Mouse (Mus musculus): ENCODE measurements around the gene Hist2h2bb. TPM values are rescaled to one million over a fixed set of nuclear protein-coding genes. Genes with fewer than 3 reads are reported as not detected.

Gene Hist2h2bb
- polyA plus RNA-seq (2014; fragmentation: Illumina TruSeq; extraction: RNeasy Lipid Tissue Mini Kit (QIAGEN cat#74804); ENCODE audit: low read depth, low replicate concordance), result not detected

GRCm38 (mm10) chr3:96269511-96270474 lies at the start of gene Hist2h2bb:
Hist2h2bb (plus strand) TSS chr3:96269752.

DNA sequence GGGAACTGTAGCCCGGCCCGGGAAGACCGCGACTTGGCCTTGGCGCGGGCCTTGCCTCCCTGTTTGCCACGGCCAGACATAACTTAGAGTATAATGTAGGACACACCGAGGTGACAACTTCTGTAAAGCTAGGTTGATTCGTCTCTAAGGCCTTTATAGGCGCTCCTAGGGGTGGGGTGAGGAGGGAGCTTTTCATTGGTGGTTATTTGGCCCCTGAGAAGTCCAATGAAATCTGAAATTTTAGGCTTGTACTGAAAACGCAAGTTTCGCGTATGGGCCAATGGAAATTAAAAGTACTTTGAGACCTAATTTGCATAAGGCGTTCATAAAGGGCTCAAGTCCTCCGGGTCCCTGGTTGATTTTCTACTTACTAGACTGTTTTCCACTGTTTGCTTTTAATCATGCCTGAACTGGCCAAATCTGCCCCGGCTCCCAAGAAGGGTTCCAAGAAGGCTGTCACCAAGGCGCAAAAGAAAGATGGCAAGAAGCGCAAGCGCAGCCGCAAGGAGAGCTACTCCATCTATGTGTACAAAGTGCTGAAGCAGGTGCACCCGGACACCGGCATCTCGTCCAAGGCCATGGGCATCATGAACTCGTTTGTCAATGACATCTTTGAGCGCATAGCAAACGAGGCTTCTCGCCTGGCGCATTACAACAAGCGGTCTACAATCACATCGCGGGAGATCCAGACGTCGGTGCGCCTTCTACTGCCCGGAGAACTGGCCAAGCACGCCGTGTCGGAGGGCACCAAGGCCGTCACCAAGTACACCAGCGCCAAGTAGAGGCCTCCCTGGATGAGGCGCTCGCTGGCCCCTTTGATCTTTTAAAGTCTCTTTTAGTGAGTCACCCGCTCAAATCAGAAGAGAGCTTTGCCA lies 48.5 kb upstream of the Hist2h2bb start, which contains the start of the genes Hist2h2ac and Hist2h2be:
TSS of gene Hist2h2ac (minus strand) at position 116 of the 875 bp plus-strand sequence.
TSS of gene Hist2h2be (plus strand) at position 355 of the 875 bp plus-strand sequence.

GRCm38 (mm10) chr3:96238954-96239793 lies 30.4 kb upstream of the Hist2h2bb start, which contains the start of gene Hist2h3c2:
Hist2h3c2 (minus strand) TSS chr3:96239127.

GRCm38 (mm10) chr3:96239949-96240798 lies 29.4 kb upstream of the Hist2h2bb start, which contains the start of gene Hist2h2aa2:
Hist2h2aa2 (minus strand) TSS chr3:96240276.

GRCm38 (mm10) chr3:96245003-96245886 lies 24.3 kb upstream of the Hist2h2bb start, which contains the start of gene Hist2h2aa1:
Hist2h2aa1 (plus strand) TSS chr3:96245497.

GRCm38 (mm10) chr3:96246427-96246856 lies 23.1 kb upstream of the Hist2h2bb start, which contains the start of gene Hist2h3c1:
Hist2h3c1 (plus strand) TSS chr3:96246685.

GRCm38 (mm10) chr3:96262979-96263550 lies 6.5 kb upstream of the Hist2h2bb start, which contains the start of gene Hist2h4:
Hist2h4 (minus strand) TSS chr3:96263311.

DNA sequence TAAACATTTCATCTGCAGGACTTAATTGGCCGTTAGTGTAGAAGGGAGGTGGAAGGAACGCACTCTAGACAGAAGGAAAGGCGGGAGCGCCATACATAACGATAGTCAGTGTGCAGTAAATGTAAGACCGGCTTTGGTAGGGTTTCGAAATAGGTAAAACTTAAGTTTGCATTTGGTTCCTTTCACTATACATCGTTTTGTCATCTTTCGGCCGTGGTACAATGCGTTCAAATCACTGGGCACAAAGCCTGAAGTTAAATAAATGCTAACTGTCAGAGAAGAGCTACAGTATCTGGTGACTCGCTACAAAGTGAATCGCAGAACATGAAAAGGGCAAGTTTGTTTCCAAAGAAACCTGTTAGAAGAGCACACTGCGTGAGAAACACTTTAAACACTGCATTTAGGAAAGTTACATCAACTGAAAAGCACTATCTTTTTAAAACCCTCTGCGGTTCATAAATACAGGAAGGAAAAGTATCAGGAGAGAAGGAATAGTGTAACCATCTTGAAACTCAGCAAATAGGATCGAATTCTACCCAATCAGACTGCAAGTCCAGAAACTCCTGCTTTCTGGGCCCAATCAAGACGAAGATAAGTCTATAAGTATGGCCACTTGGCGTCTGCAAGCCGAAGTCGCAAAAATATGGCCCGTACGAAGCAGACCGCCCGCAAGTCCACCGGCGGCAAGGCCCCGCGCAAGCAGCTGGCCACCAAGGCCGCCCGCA lies 1.3 kb upstream of the Hist2h2bb start, which contains the start of gene Hist2h3b:
TSS of gene Hist2h3b (plus strand) at position 604 of the 725 bp plus-strand sequence.

GRCm38 (mm10) chr3:96293787-96294186 lies 24.2 kb downstream of the Hist2h2bb start, which contains the start of gene Fcgr1:
Fcgr1 (minus strand) TSS chr3:96293969.

Other genes starting within 250 kb of the Hist2h2bb start
- 59.9 TPM for gene Vps45, start 211.3 kb upstream of the Hist2h2bb start, polyA plus RNA-seq (2014; fragmentation: Illumina TruSeq; extraction: RNeasy Lipid Tissue Mini Kit (QIAGEN cat#74804); ENCODE audit: low read depth, low replicate concordance)
- 23.3 TPM for gene Otud7b, start 165.2 kb upstream of the Hist2h2bb start, polyA plus RNA-seq (2014; fragmentation: Illumina TruSeq; extraction: RNeasy Lipid Tissue Mini Kit (QIAGEN cat#74804); ENCODE audit: low read depth, low replicate concordance)
- gene Mtmr11, start 107.7 kb upstream of the Hist2h2bb start, polyA plus RNA-seq (2014; fragmentation: Illumina TruSeq; extraction: RNeasy Lipid Tissue Mini Kit (QIAGEN cat#74804); ENCODE audit: low read depth, low replicate concordance), result 27.1 TPM
- 12.5 TPM for gene Sf3b4, start 97.4 kb upstream of the Hist2h2bb start, polyA plus RNA-seq (2014; fragmentation: Illumina TruSeq; extraction: RNeasy Lipid Tissue Mini Kit (QIAGEN cat#74804); ENCODE audit: low read depth, low replicate concordance)
- gene Sv2a, start 88.6 kb upstream of the Hist2h2bb start, polyA plus RNA-seq (2014; fragmentation: Illumina TruSeq; extraction: RNeasy Lipid Tissue Mini Kit (QIAGEN cat#74804); ENCODE audit: low read depth, low replicate concordance), result 0.85 TPM
- gene Bola1, start 50.0 kb upstream of the Hist2h2bb start, polyA plus RNA-seq (2014; fragmentation: Illumina TruSeq; extraction: RNeasy Lipid Tissue Mini Kit (QIAGEN cat#74804); ENCODE audit: low read depth, low replicate concordance), result 1.4 TPM
- not detected for gene Hist2h2ab, start 49.9 kb upstream of the Hist2h2bb start, polyA plus RNA-seq (2014; fragmentation: Illumina TruSeq; extraction: RNeasy Lipid Tissue Mini Kit (QIAGEN cat#74804); ENCODE audit: low read depth, low replicate concordance)
- not detected for gene Hist2h2ac, start 48.9 kb upstream of the Hist2h2bb start, polyA plus RNA-seq (2014; fragmentation: Illumina TruSeq; extraction: RNeasy Lipid Tissue Mini Kit (QIAGEN cat#74804); ENCODE audit: low read depth, low replicate concordance)
- 20.6 TPM for gene Hist2h2be, start 48.6 kb upstream of the Hist2h2bb start, polyA plus RNA-seq (2014; fragmentation: Illumina TruSeq; extraction: RNeasy Lipid Tissue Mini Kit (QIAGEN cat#74804); ENCODE audit: low read depth, low replicate concordance)
- 3.4 TPM for gene Hist2h3c2, start 30.6 kb upstream of the Hist2h2bb start, polyA plus RNA-seq (2014; fragmentation: Illumina TruSeq; extraction: RNeasy Lipid Tissue Mini Kit (QIAGEN cat#74804); ENCODE audit: low read depth, low replicate concordance)
- gene Hist2h2aa2, start 29.5 kb upstream of the Hist2h2bb start, polyA plus RNA-seq (2014; fragmentation: Illumina TruSeq; extraction: RNeasy Lipid Tissue Mini Kit (QIAGEN cat#74804); ENCODE audit: low read depth, low replicate concordance), result not detected
- not detected for gene Hist2h2aa1, start 24.3 kb upstream of the Hist2h2bb start, polyA plus RNA-seq (2014; fragmentation: Illumina TruSeq; extraction: RNeasy Lipid Tissue Mini Kit (QIAGEN cat#74804); ENCODE audit: low read depth, low replicate concordance)
- gene Hist2h3c1, start 23.1 kb upstream of the Hist2h2bb start, polyA plus RNA-seq (2014; fragmentation: Illumina TruSeq; extraction: RNeasy Lipid Tissue Mini Kit (QIAGEN cat#74804); ENCODE audit: low read depth, low replicate concordance), result 65.9 TPM
- 1.8 TPM for gene Hist2h4, start 6.4 kb upstream of the Hist2h2bb start, polyA plus RNA-seq (2014; fragmentation: Illumina TruSeq; extraction: RNeasy Lipid Tissue Mini Kit (QIAGEN cat#74804); ENCODE audit: low read depth, low replicate concordance)
- gene Hist2h3b, start 1.1 kb upstream of the Hist2h2bb start, polyA plus RNA-seq (2014; fragmentation: Illumina TruSeq; extraction: RNeasy Lipid Tissue Mini Kit (QIAGEN cat#74804); ENCODE audit: low read depth, low replicate concordance), result not detected
- 1.2 TPM for gene Fcgr1, start 24.2 kb downstream of the Hist2h2bb start, polyA plus RNA-seq (2014; fragmentation: Illumina TruSeq; extraction: RNeasy Lipid Tissue Mini Kit (QIAGEN cat#74804); ENCODE audit: low read depth, low replicate concordance)
- not detected for gene BC107364, start 182.6 kb downstream of the Hist2h2bb start, polyA plus RNA-seq (2014; fragmentation: Illumina TruSeq; extraction: RNeasy Lipid Tissue Mini Kit (QIAGEN cat#74804); ENCODE audit: low read depth, low replicate concordance)

All from sigmoid colon, adult 10 weeks (tissue).